Mouse (Mus musculus): ENCODE data around the gene Mvp. TPM values are rescaled to one million over a fixed set of nuclear protein-coding genes. Genes with fewer than 3 reads are reported as not detected.

Gene Mvp
- total RNA-seq (2021): 10 to 100 TPM; 27.5 to 40.9 TPM
- long read RNA-seq, experiment 1, transcript Mvp-202 (15 exons, 2,837 nt): major isoform, 48 of 60 reads
- long read RNA-seq, experiment 1, partial matches to known transcripts: 12 of 60 reads
- long read RNA-seq, experiment 1, other reads (novel, unspliced or antisense): 0 of 60 reads
- long read RNA-seq, experiment 2, transcript Mvp-202 (15 exons, 2,837 nt): major isoform, 28 of 36 reads
- long read RNA-seq, experiment 2, partial matches to known transcripts: 7 of 36 reads
- long read RNA-seq, experiment 2, other reads (novel, unspliced or antisense): 1 of 36 reads

GRCm38 (mm10) chr7:127014320-127014719 is at the start of gene Mvp:
Mvp (minus strand) TSS chr7:127014621.
- DNase-seq (ENCODE audit: low spot score): peak; percentile 77

GRCm38 (mm10) chr7:127055026-127055585 is 40.7 kb upstream of the Mvp start:
- DNase-seq (ENCODE audit: low spot score): no peak

GRCm38 (mm10) chr7:127041851-127042672 is 27.6 kb upstream of the Mvp start, which contains the start of gene Kif22:
Kif22 (minus strand) TSS chr7:127042471.
- DNase-seq (ENCODE audit: low spot score): peak; percentile 93

- no peak for DNase-seq (ENCODE audit: low spot score)
These were observed 16.8 kb upstream of the Mvp start for GRCm38 (mm10) chr7:127031244-127031643.

GRCm38 (mm10) chr7:127030172-127030571 is 15.8 kb upstream of the Mvp start:
- no peak for DNase-seq (ENCODE audit: low spot score)

- no peak for DNase-seq (ENCODE audit: low spot score)
These were observed 13.5 kb upstream of the Mvp start for GRCm38 (mm10) chr7:127027885-127028284.

GRCm38 (mm10) chr7:127026984-127027726 is 12.7 kb upstream of the Mvp start, which contains the start of gene Maz:
Maz (minus strand) TSS chr7:127027037.
- peak; percentile 100 for DNase-seq (ENCODE audit: low spot score)

GRCm38 (mm10) chr7:127026616-127026983 is 12.2 kb upstream of the Mvp start:
- no peak for DNase-seq (ENCODE audit: low spot score)

- peak; percentile 43 for DNase-seq (ENCODE audit: low spot score)
These were observed 11.8 kb upstream of the Mvp start for GRCm38 (mm10) chr7:127026161-127026600.

GRCm38 (mm10) chr7:127025556-127026160 is 11.2 kb upstream of the Mvp start:
- DNase-seq (ENCODE audit: low spot score): no peak

- DNase-seq (ENCODE audit: low spot score): peak; percentile 71
These were observed 10.5 kb upstream of the Mvp start for GRCm38 (mm10) chr7:127024755-127025555.

- DNase-seq (ENCODE audit: low spot score): no peak
These were observed 9.7 kb upstream of the Mvp start for GRCm38 (mm10) chr7:127023896-127024690.

GRCm38 (mm10) chr7:127023272-127023691 is 8.9 kb upstream of the Mvp start:
- DNase-seq (ENCODE audit: low spot score): no peak

- no peak for DNase-seq (ENCODE audit: low spot score)
These were observed 8.3 kb upstream of the Mvp start for GRCm38 (mm10) chr7:127022528-127023271.

- no peak for DNase-seq (ENCODE audit: low spot score)
These were observed 7.4 kb upstream of the Mvp start for GRCm38 (mm10) chr7:127021563-127022527.

GRCm38 (mm10) chr7:127020901-127021562 is 6.6 kb upstream of the Mvp start, which contains the start of the genes Gm42742 and Prrt2:
Gm42742 (minus strand) TSS chr7:127021097.
Prrt2 (minus strand) TSS chr7:127021211.
- DNase-seq (ENCODE audit: low spot score): no peak

- no peak for DNase-seq (ENCODE audit: low spot score)
These were observed 6.1 kb upstream of the Mvp start for GRCm38 (mm10) chr7:127020491-127020890.

All from gastrocnemius, adult 18-20 months (tissue).